Mouse (Mus musculus): Measurements from ENCODE around the gene Ackr3. TPM values are rescaled to one million over a fixed set of nuclear protein-coding genes. Genes with fewer than 3 reads are reported as not detected.

Ackr3 gene
- polyA plus RNA-seq, 1 experiment = 21.7 TPM

DNA sequence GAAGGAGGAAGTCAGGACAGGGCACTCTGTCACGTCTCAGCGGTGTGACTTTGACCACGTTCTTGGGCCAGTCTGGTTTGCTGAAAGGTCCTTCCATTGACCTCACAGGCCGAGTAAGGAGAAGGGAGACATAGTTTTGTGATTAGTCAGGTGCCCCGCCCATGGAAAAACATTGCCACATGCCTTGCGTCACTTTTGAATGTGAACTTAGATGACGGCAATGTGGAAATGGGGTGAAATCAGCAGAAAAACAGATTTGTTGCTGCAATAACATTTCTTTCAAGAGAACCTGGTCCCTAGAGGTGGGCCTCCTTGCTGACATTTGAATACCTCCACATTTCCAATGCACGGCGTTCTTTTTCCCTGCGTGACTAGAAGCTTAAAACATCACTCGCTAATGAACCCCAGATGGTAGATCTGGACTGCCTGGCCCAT lies 30.9 kb downstream of the Ackr3 start:
- no peaks in the 10 kb centered on the region for H3K27me3 ChIP-seq (ENCODE audit: control insufficient read depth, insufficient read depth, low read length)
- H3K36me3 ChIP-seq (ENCODE audit: control insufficient read depth, insufficient read depth, low read length) = no peaks in the 10 kb centered on the region
- no peak overlapping the region for H3K4me3 ChIP-seq (ENCODE audit: low read depth, low read length)
- 59% methylated on average over 11 of the region's 11 CpGs for WGBS
- H3K4me1 ChIP-seq (ENCODE audit: control insufficient read depth, insufficient read depth, insufficient read length, low read length) = no peaks in the 10 kb centered on the region
- no peak overlapping the region for H3K27ac ChIP-seq (ENCODE audit: insufficient read depth, low read depth, low read length)
- no peak for TF ChIP-seq POLR2A (IDR thresholded peaks at IDR 0.05; ENCODE audit: low read depth, low read length)
- no peak for TF ChIP-seq CTCF (IDR thresholded peaks at IDR 0.05; ENCODE audit: extremely low read depth, insufficient read length, insufficient replicate concordance, low read depth, low read length)

DNA sequence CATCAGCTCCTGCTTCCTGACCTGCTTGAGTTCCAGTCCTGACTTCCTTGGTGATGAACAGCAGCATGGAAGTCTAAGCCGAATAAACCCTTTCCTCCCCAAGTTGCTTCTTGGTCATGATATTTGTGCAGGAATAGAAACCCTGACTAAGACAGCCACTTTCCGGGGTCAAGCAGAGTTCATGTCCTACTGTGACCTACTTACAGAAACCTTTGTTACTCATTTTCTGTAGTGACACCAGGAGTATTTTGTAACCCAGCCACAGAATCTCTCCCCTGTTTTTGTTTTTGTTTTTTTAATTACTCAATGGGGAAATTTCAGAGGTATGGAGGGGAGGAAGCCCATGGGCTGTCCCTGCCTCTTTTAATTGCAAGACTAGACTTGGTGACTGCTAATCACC lies 32.9 kb downstream of the Ackr3 start:
- 83% methylated on average over 2 of the region's 2 CpGs for WGBS
- TF ChIP-seq CTCF (IDR thresholded peaks at IDR 0.05; ENCODE audit: extremely low read depth, insufficient read length, insufficient replicate concordance, low read depth, low read length) = no peak
- no peaks in the 10 kb centered on the region for H3K36me3 ChIP-seq (ENCODE audit: control insufficient read depth, insufficient read depth, low read length)
- no peaks in the 10 kb centered on the region for H3K4me1 ChIP-seq (ENCODE audit: control insufficient read depth, insufficient read depth, insufficient read length, low read length)
- no peak overlapping the region for H3K4me3 ChIP-seq (ENCODE audit: low read depth, low read length)
- H3K27me3 ChIP-seq (ENCODE audit: control insufficient read depth, insufficient read depth, low read length) = no peaks in the 10 kb centered on the region
- H3K27ac ChIP-seq (ENCODE audit: insufficient read depth, low read depth, low read length) = no peak overlapping the region

DNA sequence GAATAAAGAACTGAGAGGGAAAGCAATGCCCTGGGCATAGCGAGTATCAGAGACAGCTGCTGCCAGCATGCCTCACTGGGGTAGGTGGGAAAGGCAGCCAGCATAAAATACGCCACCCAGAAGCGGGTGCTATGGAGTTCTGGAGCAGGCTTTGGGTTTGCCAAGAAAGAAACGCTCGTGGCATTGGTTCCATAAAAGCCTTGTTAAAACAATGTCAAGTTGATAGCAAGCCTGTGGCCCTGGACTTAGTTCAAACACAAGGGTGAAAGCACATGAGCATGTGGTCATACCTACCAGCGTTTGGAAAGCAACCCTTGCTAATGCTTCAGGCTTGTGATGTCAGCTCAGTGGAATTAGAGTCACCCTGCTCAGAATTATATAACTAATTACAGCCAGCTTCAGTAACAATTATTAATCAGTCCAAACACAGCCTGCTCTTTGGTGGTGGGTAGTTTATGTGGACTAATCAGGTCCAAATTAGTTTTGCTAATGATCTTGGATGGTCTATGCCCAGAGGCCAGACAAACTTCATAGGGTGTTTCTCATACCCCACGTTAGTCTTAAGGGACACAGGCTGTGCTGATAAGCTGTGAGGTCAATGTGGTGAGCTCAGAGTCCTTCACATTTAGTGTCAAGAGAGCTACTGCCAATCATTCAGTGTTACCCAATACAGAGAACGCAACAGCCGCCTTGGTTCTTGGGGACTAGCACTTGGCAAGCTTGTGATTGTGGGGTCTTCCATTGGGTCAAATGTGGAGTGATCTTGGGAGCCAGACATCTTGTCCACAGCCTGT lies 34.5 kb downstream of the Ackr3 start:
- Histone ChIP-seq H3K4me1 (ENCODE audit: control insufficient read depth, insufficient read depth, insufficient read length, low read length) (no peaks in the 10 kb centered on the region), H3K27me3 (ENCODE audit: control insufficient read depth, insufficient read depth, low read length) (no peaks in the 10 kb centered on the region), H3K4me3 (ENCODE audit: low read depth, low read length) (no peak overlapping the region), H3K36me3 (ENCODE audit: control insufficient read depth, insufficient read depth, low read length) (no peaks in the 10 kb centered on the region), H3K27ac (ENCODE audit: insufficient read depth, low read depth, low read length) (no peak overlapping the region)
- WGBS = 70% methylated on average over 9 of the region's 9 CpGs
- TF ChIP-seq CTCF (IDR thresholded peaks at IDR 0.05; ENCODE audit: extremely low read depth, insufficient read length, insufficient replicate concordance, low read depth, low read length) (no peak), POLR2A (IDR thresholded peaks at IDR 0.05; ENCODE audit: low read depth, low read length) (no peak)

DNA sequence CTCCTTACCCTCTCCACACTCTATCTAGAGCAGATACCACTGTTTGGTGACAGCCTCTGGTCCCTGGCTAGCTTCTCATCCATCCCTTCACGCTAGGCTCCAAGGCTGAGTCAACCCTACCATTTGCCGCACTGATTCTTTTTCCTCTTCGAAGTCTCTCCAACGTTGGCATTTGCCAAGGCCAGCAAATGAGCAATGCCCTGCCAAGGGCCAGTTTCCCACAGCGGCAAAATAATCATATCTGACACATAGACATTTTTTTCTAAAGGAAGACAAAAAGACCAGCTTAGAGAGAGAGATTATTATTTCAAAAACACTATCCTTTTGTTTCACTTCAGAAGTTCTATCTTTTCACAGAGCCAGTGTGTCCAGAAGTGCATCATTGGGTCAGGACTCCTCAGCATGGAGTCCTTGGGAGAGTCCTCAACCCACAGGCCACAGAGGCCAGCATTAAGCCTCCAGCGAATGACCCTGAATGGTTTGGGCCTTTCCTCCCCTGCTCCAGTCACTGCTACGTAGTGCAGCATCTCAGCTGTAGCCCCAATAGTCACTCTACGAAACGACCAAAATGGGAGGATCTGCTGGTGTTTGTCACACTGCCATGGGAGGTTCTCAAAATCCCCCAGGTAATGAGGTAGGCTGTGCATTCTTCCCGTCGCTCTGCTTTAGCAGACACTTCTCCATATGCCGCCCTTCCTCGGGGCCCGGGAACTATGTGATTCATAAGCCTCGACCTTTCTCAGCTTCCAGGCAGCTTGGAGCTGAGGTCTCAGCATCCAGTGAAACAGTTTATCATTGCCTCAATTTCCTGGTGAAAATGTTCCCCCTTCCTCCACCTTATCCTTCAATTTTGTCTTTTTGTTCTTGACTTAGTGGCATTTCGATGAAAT lies 35.8 kb downstream of the Ackr3 start:
- Histone ChIP-seq H3K4me3 (ENCODE audit: low read depth, low read length) (no peak overlapping the region), H3K27me3 (ENCODE audit: control insufficient read depth, insufficient read depth, low read length) (no peaks in the 10 kb centered on the region), H3K27ac (ENCODE audit: insufficient read depth, low read depth, low read length) (no peak overlapping the region), H3K36me3 (ENCODE audit: control insufficient read depth, insufficient read depth, low read length) (no peaks in the 10 kb centered on the region), H3K4me1 (ENCODE audit: control insufficient read depth, insufficient read depth, insufficient read length, low read length) (no peaks in the 10 kb centered on the region)
- WGBS = 85% methylated on average over 16 of the region's 16 CpGs
- TF ChIP-seq POLR2A (IDR thresholded peaks at IDR 0.05; ENCODE audit: low read depth, low read length) (no peak), CTCF (IDR thresholded peaks at IDR 0.05; ENCODE audit: extremely low read depth, insufficient read length, insufficient replicate concordance, low read depth, low read length) (no peak)

DNA sequence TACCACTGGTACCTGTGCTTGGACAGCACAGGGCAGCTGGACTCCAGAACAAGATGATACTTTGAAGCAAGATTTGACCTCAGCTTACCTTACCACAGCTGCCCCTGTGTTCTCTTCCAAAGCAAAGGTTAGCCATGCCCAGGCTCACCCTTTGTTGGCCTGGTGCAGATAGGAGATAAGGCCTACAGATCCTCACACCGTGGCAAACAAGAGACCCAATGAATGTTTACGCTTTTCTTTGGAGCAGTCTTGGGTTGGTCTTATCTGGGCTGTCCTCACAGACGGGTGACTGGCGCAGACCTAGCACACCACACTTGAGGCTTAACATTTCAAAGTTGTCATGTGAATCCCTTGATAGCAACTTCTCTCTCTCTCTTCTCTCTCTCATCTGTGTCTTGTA lies 36.5 kb downstream of the Ackr3 start:
- WGBS = 46% methylated on average over 4 of the region's 4 CpGs
- TF ChIP-seq POLR2A (IDR thresholded peaks at IDR 0.05; ENCODE audit: low read depth, low read length) = no peak
- TF ChIP-seq CTCF (IDR thresholded peaks at IDR 0.05; ENCODE audit: extremely low read depth, insufficient read length, insufficient replicate concordance, low read depth, low read length) = no peak
- Histone ChIP-seq H3K4me1 (ENCODE audit: control insufficient read depth, insufficient read depth, insufficient read length, low read length) (no peaks in the 10 kb centered on the region), H3K4me3 (ENCODE audit: low read depth, low read length) (no peak overlapping the region), H3K36me3 (ENCODE audit: control insufficient read depth, insufficient read depth, low read length) (no peaks in the 10 kb centered on the region), H3K27me3 (ENCODE audit: control insufficient read depth, insufficient read depth, low read length) (no peaks in the 10 kb centered on the region), H3K27ac (ENCODE audit: insufficient read depth, low read depth, low read length) (no peak overlapping the region)

DNA sequence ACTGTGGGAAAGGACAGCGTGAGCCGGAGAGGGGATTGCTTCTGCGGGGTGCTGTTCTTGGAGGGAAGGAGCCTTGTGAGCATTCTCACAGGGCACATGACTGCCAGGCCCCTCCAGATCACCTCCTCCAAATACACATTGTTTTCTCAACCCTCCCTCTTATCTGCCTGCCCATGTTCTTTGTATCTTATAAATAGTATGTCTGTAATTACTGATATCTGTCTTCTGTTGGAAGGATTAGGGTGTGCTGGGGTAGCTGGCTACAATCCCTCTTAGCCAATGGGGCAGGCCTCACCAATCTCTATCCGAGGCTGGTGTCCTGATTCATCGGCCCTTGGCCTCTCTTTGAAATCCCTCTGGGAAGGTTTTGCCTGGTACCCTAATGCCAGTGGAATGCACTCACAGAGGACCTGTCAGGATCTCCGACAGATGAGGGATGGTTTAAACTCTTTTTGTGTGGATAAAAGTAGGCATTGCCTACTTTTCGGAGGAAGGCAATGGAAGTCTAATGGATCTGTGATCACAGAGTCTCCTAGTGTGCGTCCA lies 38.7 kb downstream of the Ackr3 start:
- H3K27me3 ChIP-seq (ENCODE audit: control insufficient read depth, insufficient read depth, low read length) = no peaks in the 10 kb centered on the region

DNA sequence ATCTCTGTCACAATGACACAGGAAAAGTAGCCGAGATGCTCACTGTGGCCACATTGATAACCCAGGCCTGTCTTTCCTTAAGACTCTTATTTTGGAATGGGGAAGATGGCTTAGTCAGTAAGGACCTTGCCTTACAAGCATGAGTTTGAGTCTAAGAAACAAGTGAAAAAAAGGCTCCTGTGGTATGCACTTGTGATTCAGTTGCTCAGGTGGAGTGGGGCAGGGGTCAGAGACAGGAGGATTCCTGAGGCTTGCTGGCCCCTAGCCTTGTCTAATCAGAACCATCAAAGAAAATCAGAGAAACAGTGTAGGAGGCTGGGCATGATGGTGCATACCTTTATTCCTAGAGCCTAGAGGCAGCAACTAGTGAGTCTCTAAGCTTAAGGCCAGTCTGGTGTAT lies 40.8 kb downstream of the Ackr3 start:
- H3K27me3 ChIP-seq (ENCODE audit: control insufficient read depth, insufficient read depth, low read length) = no peaks in the 10 kb centered on the region
- 91% methylated on average over 1 of the region's 1 CpGs for WGBS
- no peak overlapping the region for H3K4me3 ChIP-seq (ENCODE audit: low read depth, low read length)
- TF ChIP-seq POLR2A (IDR thresholded peaks at IDR 0.05; ENCODE audit: low read depth, low read length) (no peak), CTCF (IDR thresholded peaks at IDR 0.05; ENCODE audit: extremely low read depth, insufficient read length, insufficient replicate concordance, low read depth, low read length) (no peak)
- H3K4me1 ChIP-seq (ENCODE audit: control insufficient read depth, insufficient read depth, insufficient read length, low read length) = no peaks in the 10 kb centered on the region
- H3K36me3 ChIP-seq (ENCODE audit: control insufficient read depth, insufficient read depth, low read length) = no peaks in the 10 kb centered on the region
- no peak overlapping the region for H3K27ac ChIP-seq (ENCODE audit: insufficient read depth, low read depth, low read length)

More for the DNA sequence above, 38.7 kb downstream of the Ackr3 start:
- TF ChIP-seq POLR2A (IDR thresholded peaks at IDR 0.05; ENCODE audit: low read depth, low read length) (no peak), CTCF (IDR thresholded peaks at IDR 0.05; ENCODE audit: extremely low read depth, insufficient read length, insufficient replicate concordance, low read depth, low read length) (no peak)
- Histone ChIP-seq H3K4me1 (ENCODE audit: control insufficient read depth, insufficient read depth, insufficient read length, low read length) (no peaks in the 10 kb centered on the region), H3K4me3 (ENCODE audit: low read depth, low read length) (no peak overlapping the region), H3K27ac (ENCODE audit: insufficient read depth, low read depth, low read length) (no peak overlapping the region), H3K36me3 (ENCODE audit: control insufficient read depth, insufficient read depth, low read length) (no peaks in the 10 kb centered on the region)
- 77% methylated on average over 8 of the region's 8 CpGs for WGBS
